Mouse (Mus musculus) layer of hippocampus, postnatal 14 days (tissue): ENCODE results near the gene Mfsd5. TPM values are rescaled to one million over a fixed set of nuclear protein-coding genes. Genes with fewer than 3 reads are reported as not detected.

Source experiments
- total RNA-seq, 2 experiments: library from RNA; stranded (reverse); gene quantifications; 2 replicates each; pipeline ENCODE4 v1.2.3; 2021

The Mfsd5 gene
- total RNA-seq, 2 experiments from 2014 or later: 34.1 to 36.0 TPM

Other genes starting within 250 kb of the Mfsd5 start
- gene Eif4b, start 205.7 kb upstream of the Mfsd5 start, total RNA-seq: 100 to 1,000 TPM; 179 to 184 TPM
- 10 to 100 TPM; 10.0 to 15.8 TPM for gene Tns2, start 179.0 kb upstream of the Mfsd5 start, total RNA-seq
- gene Spryd3, start 143.2 kb upstream of the Mfsd5 start, total RNA-seq: 100 to 1,000 TPM; 163 to 164 TPM
- 1 to 10 TPM; 3.0 to 4.0 TPM for gene Igfbp6, start 135.1 kb upstream of the Mfsd5 start, total RNA-seq
- gene Soat2, start 128.9 kb upstream of the Mfsd5 start, total RNA-seq: not detected
- gene Zfp740, start 76.2 kb upstream of the Mfsd5 start, total RNA-seq: 10 to 100 TPM; 69.8 to 76.3 TPM
- gene Csad, start 74.7 kb upstream of the Mfsd5 start, total RNA-seq: 10 to 100 TPM; 40.5 to 42.4 TPM
- 1 to 10 TPM; 2.1 to 4.2 TPM for gene Itgb7, start 47.5 kb upstream of the Mfsd5 start, total RNA-seq
- gene Rarg, start 21.9 kb upstream of the Mfsd5 start, total RNA-seq: 10 to 100 TPM in 1 of 2 experiments, 1 to 10 TPM in 1; 8.8 to 11.2 TPM
- gene Gm9918, start 8.9 kb upstream of the Mfsd5 start, total RNA-seq: not detected
- gene Espl1, start 16.8 kb downstream of the Mfsd5 start, total RNA-seq: 1 to 10 TPM; 1.6 to 1.7 TPM
- gene Pfdn5, start 46.7 kb downstream of the Mfsd5 start, total RNA-seq: 100 to 1,000 TPM; 317 to 334 TPM
- 10 to 100 TPM; 51.8 to 61.3 TPM for gene Myg1, start 52.3 kb downstream of the Mfsd5 start, total RNA-seq
- 10 to 100 TPM; 25.5 to 27.7 TPM for gene Aaas, start 71.3 kb downstream of the Mfsd5 start, total RNA-seq
- gene Sp7, start 87.7 kb downstream of the Mfsd5 start, total RNA-seq: under 1 TPM; 0.69 to 0.90 TPM
- gene Sp1, start 126.7 kb downstream of the Mfsd5 start, total RNA-seq: 10 to 100 TPM; 22.9 to 28.3 TPM
- under 1 TPM; 0.52 to 0.71 TPM for gene Amhr2, start 165.9 kb downstream of the Mfsd5 start, total RNA-seq
- gene Prr13, start 179.6 kb downstream of the Mfsd5 start, total RNA-seq: 10 to 100 TPM; 23.1 to 25.0 TPM
- 100 to 1,000 TPM; 438 to 462 TPM for gene Pcbp2, start 191.1 kb downstream of the Mfsd5 start, total RNA-seq
- not detected for gene Gm10337, start 224.3 kb downstream of the Mfsd5 start, total RNA-seq
- 10 to 100 TPM; 81.9 to 89.4 TPM for gene Map3k12, start 237.6 kb downstream of the Mfsd5 start, total RNA-seq
- gene Tarbp2, start 238.7 kb downstream of the Mfsd5 start, total RNA-seq: 10 to 100 TPM; 34.9 to 41.8 TPM
- 1 to 10 TPM; 4.8 to 6.1 TPM for gene Npff, start 245.5 kb downstream of the Mfsd5 start, total RNA-seq